9 mouse cellular contexts compared by ENCODE assay signal in genomic region chr11:52099771-52100219, GRCm38 (mm10). TPM values are rescaled to one million over a fixed set of nuclear protein-coding genes. Genes with fewer than 3 reads are reported as not detected.
A peak's percentile ranks its signal among the peaks of the same experiment; 100 is the strongest.
DNase-seq lines count a peak whose midpoint lies in the region; ATAC-seq and TF ChIP-seq lines count a peak whose summit lies in the region.
"Had no signal": no experiment of that assay in that cellular context is flagged by ENCODE, and none has a peak within 500 bp of the region (broad histone marks: within the 10 kb centered on the region; RNA-seq: fewer than 3 reads in every experiment).

No protein-coding gene starts in this region.

- TF ChIP-seq EP300 in ES-Bruce4 (IDR thresholded peaks at IDR 0.05; ENCODE audit: insufficient read depth, low read depth, low read length) = no peak

- H3K9me3 ChIP-seq in ES-Bruce4 (replicated peaks; ENCODE audit: control insufficient read depth, insufficient read depth, low read length, poor library complexity, severe bottlenecking) = no peaks in the 10 kb centered on the region
- no peaks in the 10 kb centered on the region for H3K9me3 ChIP-seq in heart, embryonic 16.5 days (replicated peaks; ENCODE audit: control insufficient read depth, low read length)

- DNase-seq in gastrocnemius, adult 2 months = no peak
- no peak for DNase-seq in gastrocnemius, adult 18-20 months (ENCODE audit: low spot score)
- DNase-seq in lung, postnatal 25 days (ENCODE audit: low spot score) = peak; percentile 21
- no peak for DNase-seq in embryo, embryonic 10 days (ENCODE audit: low spot score)
- DNase-seq in embryo, embryonic 10.5 days (ENCODE audit: low spot score) = no peak
- DNase-seq in frontal cortex, postnatal 14 days (ENCODE audit: low spot score in 2 of 2) = no peak

- 2% methylated on average over 7 of the region's 7 CpGs for WGBS in heart, embryonic 16.5 days

- H3K27ac ChIP-seq in gastrocnemius, adult 2 months = peak overlapping the region; percentile 100
- no peak overlapping the region for H3K27ac ChIP-seq in ES-Bruce4 (ENCODE audit: insufficient read depth, low read length)
- H3K27ac ChIP-seq in heart, embryonic 16.5 days (ENCODE audit: low read length) = peak overlapping the region; percentile 97

- no peak for ATAC-seq in heart, embryonic 16.5 days (replicated peaks; ENCODE audit: extremely low read depth, insufficient read depth, low FRiP score)

- no peak for TF ChIP-seq POLR2A in ES-Bruce4 (IDR thresholded peaks at IDR 0.05; ENCODE audit: insufficient read depth, low read length)

- no peak for TF ChIP-seq CTCF in gastrocnemius, adult 2 months (IDR thresholded peaks at IDR 0.05)
- no peak for TF ChIP-seq CTCF in ES-Bruce4 (IDR thresholded peaks at IDR 0.05; ENCODE audit: low read depth, low read length)

- no peaks in the 10 kb centered on the region for H3K27me3 ChIP-seq in ES-Bruce4 (ENCODE audit: control insufficient read depth, insufficient read depth, low read length, poor library complexity, severe bottlenecking)
- no peaks in the 10 kb centered on the region for H3K27me3 ChIP-seq in heart, embryonic 16.5 days (ENCODE audit: control insufficient read depth, insufficient read depth, low read length)

- peak overlapping the region; percentile 97 for H3K4me3 ChIP-seq in gastrocnemius, adult 2 months
- H3K4me3 ChIP-seq in ES-Bruce4 (ENCODE audit: low read depth, low read length) = peak overlapping the region; percentile 85
- H3K4me3 ChIP-seq in heart, embryonic 16.5 days (ENCODE audit: low read length) = peak overlapping the region; percentile 77

- peak overlapping the region; percentile 83 for H3K4me2 ChIP-seq in heart, embryonic 16.5 days (ENCODE audit: low read depth, low read length)

- peak overlapping the region; percentile 95 for H3K9ac ChIP-seq in ES-Bruce4 (ENCODE audit: low read depth, poor library complexity, severe bottlenecking)
- peak overlapping the region; percentile 97 for H3K9ac ChIP-seq in heart, embryonic 16.5 days (ENCODE audit: low read length)

- no peaks in the 10 kb centered on the region for H3K4me1 ChIP-seq in ES-Bruce4 (ENCODE audit: control insufficient read depth, insufficient read depth, low read length)
- peaks cover 51% of the 10 kb centered on the region for H3K4me1 ChIP-seq in heart, embryonic 16.5 days (ENCODE audit: control insufficient read depth, insufficient read depth, low read length)

- peaks cover 10% of the 10 kb centered on the region for H3K36me3 ChIP-seq in ES-Bruce4 (ENCODE audit: control insufficient read depth, insufficient read depth, low read length, poor library complexity, severe bottlenecking)
- H3K36me3 ChIP-seq in heart, embryonic 16.5 days (ENCODE audit: control insufficient read depth, insufficient read depth) = no peaks in the 10 kb centered on the region

- intact Hi-C loops in gastrocnemius, adult 2 months (cut with DNase I) = loop anchor here (10.0 kb wide), 1 partner anchor 285 kb away; no protein-coding TSS in a partner anchor

RNA-seq across cellular contexts. Expression of gene Ppp2ca, which starts 1.3 kb away (rescaled TPM):
- total RNA-seq in gastrocnemius, adult 2 months (2021) = 10 to 100 TPM; 43.2 to 54.0 TPM
- 10 to 100 TPM; 38.8 to 50.3 TPM for total RNA-seq in gastrocnemius, adult 18-20 months (2021)
- 103 TPM in 2 replicates for polyA plus RNA-seq in ES-Bruce4 (2011; ENCODE audit: insufficient read depth, insufficient read length, low read depth, missing spikeins)
- 67.3 and 71.3 TPM in 2 replicates for polyA plus RNA-seq in heart, embryonic 16.5 days (2015; fragmentation: Nextera tagmentation; extraction: Ambion mirVana)

RNA-seq across cellular contexts. Expression of gene Olfr1373, which starts 45.5 kb away (rescaled TPM):
- not detected for total RNA-seq in gastrocnemius, adult 2 months (2021)
- total RNA-seq in gastrocnemius, adult 18-20 months (2021) = not detected
- not detected in 2 replicates for polyA plus RNA-seq in ES-Bruce4 (2011; ENCODE audit: insufficient read depth, insufficient read length, low read depth, missing spikeins)
- polyA plus RNA-seq in heart, embryonic 16.5 days (2015; fragmentation: Nextera tagmentation; extraction: Ambion mirVana) = not detected in 2 replicates
- total RNA-seq: neutrophil, adult 5-6 weeks had no signal
